Mouse (Mus musculus) kidney, postnatal 0 days (tissue): ENCODE results near the gene Il6ra. TPM values are rescaled to one million over a fixed set of nuclear protein-coding genes. Genes with fewer than 3 reads are reported as not detected.

Experiments used
- ATAC-seq: fragments of 200-750 bp; cut with Nextera tagmentation; replicated peaks from 2 replicates; pipeline ENCODE4 v1.8.0; 2017; ENCODE audit warnings: low read depth, moderate number of reproducible peaks, moderate TSS enrichment, moderate library complexity; ENCODE audit not compliant: low FRiP score
- DNase-seq: peaks from one replicate; pipeline ENCODE4 v3.0.0-alpha.2; 2016; ENCODE audit warnings: low spot score
- H3K27ac ChIP-seq: fragments of 300-500 bp; sonication (generic); 2 replicates; pipeline ENCODE4 v1.5.1; 2014; ENCODE audit warnings: mild to moderate bottlenecking
- H3K27me3 ChIP-seq: fragments of 300-500 bp; sonication (generic); 2 replicates; pipeline ENCODE4 v1.6.1; 2014; ENCODE audit warnings: low read length, mixed read lengths; ENCODE audit not compliant: insufficient read depth
- H3K36me3 ChIP-seq: fragments of 300-500 bp; sonication (generic); 2 replicates; pipeline ENCODE4 v1.6.1; 2014; ENCODE audit warnings: low read length, mixed read lengths; ENCODE audit not compliant: insufficient read depth
- H3K4me1 ChIP-seq: fragments of 300-500 bp; sonication (generic); replicated peaks from 2 replicates; pipeline ENCODE4 v1.6.1; 2014; ENCODE audit warnings: antibody characterized with exemption, low read length, mixed read lengths; ENCODE audit not compliant: insufficient read depth
- H3K4me2 ChIP-seq: fragments of 300-500 bp; sonication (generic); 2 replicates; pipeline ENCODE4 v1.6.1; 2014; ENCODE audit warnings: mild to moderate bottlenecking, low read length, moderate library complexity, mixed read lengths
- H3K4me3 ChIP-seq: fragments of 300-500 bp; sonication (generic); replicated peaks from 2 replicates; pipeline ENCODE4 v1.5.1; 2014; ENCODE audit warnings: low read depth, low read length
- H3K9ac ChIP-seq: fragments of 300-500 bp; sonication (generic); 2 replicates; pipeline ENCODE4 v1.6.1; 2014; ENCODE audit warnings: low read depth, low read length
- H3K9me3 ChIP-seq: fragments of 300-500 bp; sonication (generic); replicated peaks from 2 replicates; pipeline ENCODE4 v1.6.1; 2016; ENCODE audit warnings: low read length, inconsistent platforms, mixed read lengths
- CTCF ChIP-seq: IDR thresholded peaks from 2 replicates; pipeline ENCODE4 v1.5.1; 2016; ENCODE audit warnings: antibody characterized with exemption, low read depth, mild to moderate bottlenecking, moderate library complexity
- WGBS: fragments of 180-500 bp; shearing (Covaris S2); extraction: QIAGEN DNeasy Blood & Tissue Kit; methylation state at CpG from one replicate; pipeline ENCODE4 v1.1.7; 2014; 5-methylcytosine and 5-hydroxymethylcytosine counted together
- polyA plus RNA-seq: library from polyadenylated mRNA; unstranded; fragments of >200 nt; fragmentation: Nextera tagmentation; extraction: Ambion mirVana; gene quantifications from 2 replicates; pipeline ENCODE4 v1.2.1, GENCODE M21; 2015

Gene Il6ra
- polyA plus RNA-seq, 1 experiment from 2014 or later, result 1.7 TPM

DNA sequence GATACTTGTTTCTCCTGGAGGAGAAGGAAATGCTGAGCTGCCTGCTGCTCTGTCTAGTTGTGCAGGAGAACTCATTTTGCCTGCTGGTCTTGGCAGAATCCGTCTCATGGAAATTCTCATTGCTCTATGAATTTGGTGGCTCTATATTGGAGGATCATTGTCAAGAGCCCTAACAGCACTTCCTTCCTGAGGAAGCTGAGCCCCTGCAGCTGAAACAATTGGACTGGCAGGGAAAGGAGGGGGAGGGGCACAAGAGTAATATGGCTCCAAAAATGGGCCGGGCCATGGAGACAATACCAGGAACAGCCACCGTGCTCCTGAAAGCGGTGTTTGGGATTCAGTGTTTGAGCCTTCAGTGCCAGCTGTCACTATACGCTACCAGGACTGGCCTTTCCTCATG lies 59.2 kb downstream of the Il6ra start:
- no peak overlapping the region for H3K9ac ChIP-seq
- no peak overlapping the region for H3K4me2 ChIP-seq
- no peak; the same call in 1 of the 2 replicates for TF ChIP-seq CTCF
- no peaks in the 10 kb centered on the region for H3K9me3 ChIP-seq
- H3K36me3 ChIP-seq, result no peaks in the 10 kb centered on the region
- H3K27me3 ChIP-seq, result no peaks in the 10 kb centered on the region
- H3K4me1 ChIP-seq, result no peaks in the 10 kb centered on the region
- no peak; the same call in 1 of the 2 replicates for ATAC-seq
- WGBS, result 68% methylated on average over 5 of the region's 5 CpGs
- no peak overlapping the region for H3K4me3 ChIP-seq
- peak; percentile 63 for DNase-seq
- peak overlapping the region; percentile 77 for H3K27ac ChIP-seq

GRCm38 (mm10) chr3:89848083-89848482 lies 64.9 kb downstream of the Il6ra start:
- Histone ChIP-seq H3K36me3 (no peaks in the 10 kb centered on the region), H3K27me3 (no peaks in the 10 kb centered on the region), H3K4me2 (no peak overlapping the region), H3K4me3 (no peak overlapping the region), H3K9ac (no peak overlapping the region), H3K27ac (peak overlapping the region; percentile 77), H3K4me1 (no peaks in the 10 kb centered on the region), H3K9me3 (no peaks in the 10 kb centered on the region)
- WGBS, result 67% methylated on average over 6 of the region's 6 CpGs
- DNase-seq, result no peak
- ATAC-seq, result no peak
- no peak for TF ChIP-seq CTCF

GRCm38 (mm10) chr3:89847596-89847995 lies 65.4 kb downstream of the Il6ra start:
- 63% methylated on average over 6 of the region's 6 CpGs for WGBS
- Histone ChIP-seq H3K27me3 (no peaks in the 10 kb centered on the region), H3K36me3 (no peaks in the 10 kb centered on the region), H3K4me3 (no peak overlapping the region), H3K27ac (peak overlapping the region; percentile 77), H3K9me3 (no peaks in the 10 kb centered on the region), H3K9ac (no peak overlapping the region), H3K4me2 (no peak overlapping the region), H3K4me1 (no peaks in the 10 kb centered on the region)
- ATAC-seq (0 out of 2 replicates have a peak, but pooled peaks have one; percentile 21), DNase-seq (peak; percentile 63)
- no peak for TF ChIP-seq CTCF

GRCm38 (mm10) chr3:89847126-89847525 lies 65.9 kb downstream of the Il6ra start:
- Histone ChIP-seq H3K27me3 (no peaks in the 10 kb centered on the region), H3K36me3 (no peaks in the 10 kb centered on the region), H3K4me3 (no peak overlapping the region), H3K4me1 (no peaks in the 10 kb centered on the region), H3K9ac (no peak overlapping the region), H3K27ac (peak overlapping the region; percentile 36), H3K9me3 (no peaks in the 10 kb centered on the region), H3K4me2 (no peak overlapping the region)
- DNase-seq, result no peak
- TF ChIP-seq CTCF, result peak; percentile 18; the same call in 1 of the 2 replicates
- no peak for ATAC-seq
- 79% methylated on average over 3 of the region's 3 CpGs for WGBS

DNA sequence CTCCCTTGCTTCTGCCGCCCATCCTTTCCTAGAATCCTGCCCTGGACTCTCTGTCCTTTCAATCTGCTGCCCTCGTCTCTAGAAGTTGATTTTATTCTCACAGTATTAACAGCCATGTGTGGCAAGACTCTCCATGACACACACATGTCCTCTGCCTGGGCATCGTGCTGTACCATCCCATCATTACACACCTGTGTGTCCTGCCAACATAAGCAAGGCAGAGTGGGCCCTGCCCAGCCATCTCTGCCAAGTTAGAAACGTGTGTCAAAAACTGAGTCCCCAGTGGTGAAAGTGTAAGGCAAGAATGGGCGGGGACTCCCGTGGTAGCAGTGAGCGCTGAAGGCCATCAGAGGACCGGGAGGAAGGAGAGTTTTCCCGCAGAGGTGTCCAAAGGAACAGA lies 67.2 kb downstream of the Il6ra start:
- 75% methylated on average over 9 of the region's 9 CpGs for WGBS
- H3K27me3 ChIP-seq, result no peaks in the 10 kb centered on the region
- H3K4me3 ChIP-seq, result no peak overlapping the region
- H3K9me3 ChIP-seq, result no peaks in the 10 kb centered on the region
- DNase-seq (no peak), ATAC-seq (no peak)
- no peak for TF ChIP-seq CTCF
- H3K36me3 ChIP-seq, result no peaks in the 10 kb centered on the region
- no peaks in the 10 kb centered on the region for H3K4me1 ChIP-seq
- no peak overlapping the region for H3K9ac ChIP-seq
- no peak overlapping the region for H3K27ac ChIP-seq
- no peak overlapping the region for H3K4me2 ChIP-seq

DNA sequence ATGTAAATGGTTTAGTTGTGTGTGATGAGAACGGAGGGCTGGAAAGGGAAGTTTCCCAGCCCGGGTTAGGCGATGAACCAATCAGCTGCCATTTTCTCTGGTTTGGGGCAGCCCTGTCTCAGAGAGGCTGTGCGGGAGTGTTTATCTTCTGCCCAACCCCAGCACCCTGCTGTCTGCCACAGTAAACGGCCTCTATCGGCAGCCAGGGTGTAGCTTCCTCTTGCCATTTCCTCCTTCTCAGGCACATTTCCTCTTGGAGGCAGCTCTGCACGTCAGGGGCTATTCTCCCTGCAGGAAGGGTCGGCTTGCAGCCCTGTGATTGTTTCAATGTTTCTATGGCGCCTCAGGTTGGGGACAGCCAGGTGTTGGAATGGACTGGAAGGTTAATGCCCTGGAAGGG lies 69.8 kb downstream of the Il6ra start:
- Histone ChIP-seq H3K4me2 (no peak overlapping the region), H3K9me3 (no peaks in the 10 kb centered on the region), H3K36me3 (no peaks in the 10 kb centered on the region), H3K9ac (no peak overlapping the region), H3K27me3 (no peaks in the 10 kb centered on the region), H3K4me3 (no peak overlapping the region), H3K4me1 (no peaks in the 10 kb centered on the region), H3K27ac (peak overlapping the region; percentile 40; the same call in 1 of the 2 replicates)
- no peak for ATAC-seq
- TF ChIP-seq CTCF, result 0 out of 2 replicates have a peak, but pooled peaks have one; percentile 32
- WGBS, result 30% methylated on average over 9 of the region's 9 CpGs
- DNase-seq, result peak; percentile 69

DNA sequence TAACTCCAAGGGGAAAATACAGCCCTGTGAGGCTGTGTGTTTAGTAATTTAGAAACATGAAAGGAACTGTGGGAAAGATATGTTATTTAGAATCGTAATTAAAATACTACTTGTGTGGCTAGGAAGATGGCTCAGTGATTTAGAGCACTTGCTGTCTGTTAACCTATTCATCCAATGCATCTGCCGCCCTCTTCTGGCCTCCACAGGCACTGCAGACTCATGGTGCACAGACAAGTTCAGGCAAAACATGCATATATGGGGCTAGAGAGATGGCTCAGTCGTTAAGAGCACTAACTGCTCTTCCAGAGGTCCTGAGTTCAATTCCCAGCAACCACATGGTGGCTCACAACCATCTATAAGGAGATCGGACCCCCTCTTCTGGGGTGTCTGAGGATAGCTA lies 70.7 kb downstream of the Il6ra start:
- DNase-seq (no peak), ATAC-seq (no peak)
- H3K4me2 ChIP-seq, result no peak overlapping the region
- no peaks in the 10 kb centered on the region for H3K36me3 ChIP-seq
- H3K27me3 ChIP-seq, result no peaks in the 10 kb centered on the region
- no peak overlapping the region for H3K27ac ChIP-seq
- no peak overlapping the region for H3K9ac ChIP-seq
- no peaks in the 10 kb centered on the region for H3K4me1 ChIP-seq
- no peak overlapping the region for H3K4me3 ChIP-seq
- H3K9me3 ChIP-seq, result no peaks in the 10 kb centered on the region
- peak; percentile 65 for TF ChIP-seq CTCF
- 75% methylated on average over 4 of the region's 4 CpGs for WGBS
